In genomic region chr9:36821644-36822000, GRCm38 (mm10) we compare ENCODE assay signal across 8 mouse cellular contexts. TPM values are rescaled to one million over a fixed set of nuclear protein-coding genes. Genes with fewer than 3 reads are reported as not detected.
DNase-seq lines count a peak whose midpoint lies in the region; ATAC-seq lines count a peak whose summit lies in the region.

Gene Fez1 (plus strand): TSS chr9:36821864.

- H3K9ac ChIP-seq in kidney, embryonic 14.5 days (ENCODE audit: low read depth, low read length) = no peak within 1 kb of the TSS
- peak within 1 kb of the TSS; percentile 32 for H3K9ac ChIP-seq in forebrain, embryonic 15.5 days (replicated peaks)
- H3K9ac ChIP-seq in neural tube, embryonic 11.5 days (ENCODE audit: low read length) = peak within 1 kb of the TSS; percentile 45

- no peaks in the 10 kb centered on the region for H3K36me3 ChIP-seq in kidney, embryonic 14.5 days (ENCODE audit: control insufficient read depth, insufficient read depth, low read length)
- no peaks in the 10 kb centered on the region for H3K36me3 ChIP-seq in forebrain, embryonic 15.5 days
- H3K36me3 ChIP-seq in neural tube, embryonic 11.5 days (ENCODE audit: control insufficient read depth, insufficient read depth, low read length) = no peaks in the 10 kb centered on the region

- WGBS in kidney, embryonic 14.5 days = 2% methylated on average over 8 of the region's 8 CpGs
- WGBS in forebrain, embryonic 15.5 days = 1% methylated on average over 8 of the region's 8 CpGs
- WGBS in neural tube, embryonic 11.5 days = 2% methylated on average over 8 of the region's 8 CpGs

- H3K9me3 ChIP-seq in kidney, embryonic 14.5 days (ENCODE audit: control insufficient read depth, low read length) = no peaks in the 10 kb centered on the region
- H3K9me3 ChIP-seq in forebrain, embryonic 15.5 days = no peaks in the 10 kb centered on the region
- H3K9me3 ChIP-seq in neural tube, embryonic 11.5 days (ENCODE audit: control insufficient read depth, low read length) = no peaks in the 10 kb centered on the region

- H3K4me1 ChIP-seq in kidney, embryonic 14.5 days (ENCODE audit: control insufficient read depth, insufficient read depth, low read length) = 0 out of 2 replicates have a peak, but pooled peaks cover 3% of the 10 kb centered on the region
- H3K4me1 ChIP-seq in forebrain, embryonic 15.5 days = peaks cover 31% of the 10 kb centered on the region
- peaks cover 11% of the 10 kb centered on the region for H3K4me1 ChIP-seq in neural tube, embryonic 11.5 days (ENCODE audit: control insufficient read depth, insufficient read depth, low read length)

- no peaks in the 10 kb centered on the region for H3K27me3 ChIP-seq in kidney, embryonic 14.5 days (ENCODE audit: control insufficient read depth, insufficient read depth, low read length)
- H3K27me3 ChIP-seq in forebrain, embryonic 15.5 days = no peaks in the 10 kb centered on the region
- H3K27me3 ChIP-seq in neural tube, embryonic 11.5 days (ENCODE audit: control insufficient read depth, insufficient read depth, low read length) = no peaks in the 10 kb centered on the region

- no peak within 1 kb of the TSS for H3K4me3 ChIP-seq in kidney, embryonic 14.5 days (ENCODE audit: low read length)
- H3K4me3 ChIP-seq in forebrain, embryonic 15.5 days = peak within 1 kb of the TSS; percentile 31
- H3K4me3 ChIP-seq in neural tube, embryonic 11.5 days (ENCODE audit: low read depth, low read length) = peak within 1 kb of the TSS; percentile 12

- no peak for DNase-seq in kidney, postnatal 14 days
- peak; percentile 39 for DNase-seq in cerebellum, adult 11 months
- DNase-seq in layer of hippocampus, postnatal 14 days (ENCODE audit: low spot score in 2 of 2) = peak; percentile 87 to 95
- DNase-seq in neural tube, embryonic 11.5 days (ENCODE audit: low spot score) = peak; percentile 91
- DNase-seq in B cell, adult 2 months = no peak

- H3K27ac ChIP-seq in kidney, embryonic 14.5 days (ENCODE audit: low read depth, low read length) = no peak within 1 kb of the TSS
- peak within 1 kb of the TSS; percentile 98 for H3K27ac ChIP-seq in forebrain, embryonic 15.5 days (replicated peaks)
- H3K27ac ChIP-seq in neural tube, embryonic 11.5 days (ENCODE audit: low read depth, low read length) = peak within 1 kb of the TSS; percentile 90

- H3K4me2 ChIP-seq in kidney, embryonic 14.5 days (replicated peaks; ENCODE audit: low read depth, low read length) = peak within 1 kb of the TSS; percentile 15; the same call in 1 of the 2 replicates
- H3K4me2 ChIP-seq in forebrain, embryonic 15.5 days (replicated peaks) = peak within 1 kb of the TSS; percentile 51
- peak within 1 kb of the TSS; percentile 43 for H3K4me2 ChIP-seq in neural tube, embryonic 11.5 days (ENCODE audit: low read depth)

- peak; percentile 85 for ATAC-seq in kidney, embryonic 14.5 days (ENCODE audit: low FRiP score, low TSS enrichment)
- peak; percentile 99 for ATAC-seq in forebrain, embryonic 15.5 days (replicated peaks)
- peak; percentile 96 for ATAC-seq in neural tube, embryonic 11.5 days (ENCODE audit: insufficient read depth, low FRiP score, low TSS enrichment)
- ATAC-seq in erythroid progenitor cell, adult 5-6 weeks (replicated peaks; ENCODE audit: low FRiP score, poor library complexity, severe bottlenecking) = no peak

RNA-seq across cellular contexts. Expression of gene Fez1, which starts in this region (rescaled TPM):
- 5.4 and 5.5 TPM in 2 replicates for polyA plus RNA-seq in kidney, embryonic 14.5 days (2014; fragmentation: Nextera tagmentation; extraction: Ambion mirVana)
- 671 and 696 TPM in 2 replicates for polyA plus RNA-seq in forebrain, embryonic 15.5 days (2015; fragmentation: Nextera tagmentation; extraction: Ambion mirVana)
- total RNA-seq in layer of hippocampus, postnatal 14 days (2021) = 100 to 1,000 TPM; 304 to 313 TPM
- polyA plus RNA-seq in neural tube, embryonic 11.5 days (2014; fragmentation: Nextera tagmentation; extraction: Ambion mirVana) = 290 and 300 TPM in 2 replicates
- not detected in 2 replicates for total RNA-seq in erythroid progenitor cell, adult 5-6 weeks (2015; ENCODE audit: low replicate concordance)
- not detected in 2 replicates for total RNA-seq in erythroid progenitor cell, adult 5-6 weeks (2017; ENCODE audit: low replicate concordance)

Comparison
In these comparisons a context has a peak if more than half of its experiments do, and no peak if none do; other contexts are left out.
1. RNA of gene Fez1 (total RNA-seq): 304 to 313 TPM in layer of hippocampus, postnatal 14 days; not detected in erythroid progenitor cell, adult 5-6 weeks; every median in the first group is over 100 times any median in the second.
2. RNA of gene Fez1 (polyA plus RNA-seq): 671 to 696 TPM in forebrain, embryonic 15.5 days and 290 to 300 TPM in neural tube, embryonic 11.5 days; 5.4 to 5.5 TPM in kidney, embryonic 14.5 days; every median in the first group is over 10 times any median in the second.
3. DNase-seq: peak in cerebellum, adult 11 months (single experiment), layer of hippocampus, postnatal 14 days (2 of 2) and neural tube, embryonic 11.5 days (single experiment); none in kidney, postnatal 14 days (single experiment) and B cell, adult 2 months (0 of 2).
4. Peak in every context shown above with its lines, with median percentiles within 50 percentile points of each other: H3K4me2 ChIP-seq.